Mouse (Mus musculus): ENCODE results near the gene A930018P22Rik. TPM values are rescaled to one million over a fixed set of nuclear protein-coding genes. Genes with fewer than 3 reads are reported as not detected.

Gene A930018P22Rik
- total and polyA plus RNA-seq, 3 experiments: not detected

DNA sequence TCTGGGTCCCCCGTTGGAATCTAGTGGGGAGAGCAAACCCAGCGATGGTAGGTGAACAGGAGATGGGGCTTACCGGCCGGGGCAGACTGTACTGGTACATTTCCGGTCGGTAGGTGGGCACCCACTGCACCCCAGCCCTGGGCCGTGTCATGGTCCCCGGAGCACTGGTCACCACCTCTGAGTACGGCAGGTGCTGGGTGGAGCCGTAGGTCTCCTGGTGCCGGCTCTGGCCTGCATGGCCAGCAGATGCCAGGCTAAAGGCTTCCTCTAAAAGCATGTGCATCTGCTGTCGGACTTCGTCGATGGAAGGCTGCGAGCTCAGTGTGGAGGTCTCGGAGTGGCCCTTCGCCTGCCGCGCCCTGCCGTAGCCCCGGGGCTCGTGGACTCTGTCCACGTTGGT lies 45.2 kb downstream of the A930018P22Rik start:
- Histone ChIP-seq H3K9me3 (replicated peaks) (no peaks in the 10 kb centered on the region), H3K27me3 (ENCODE audit: insufficient read depth, low read length) (peaks cover 41% of the 10 kb centered on the region), H3K4me3 (ENCODE audit: low read depth, low read length) (no peak overlapping the region), H3K36me3 (replicated peaks) (no peaks in the 10 kb centered on the region), H3K4me1 (ENCODE audit: insufficient read depth, low read depth, low read length) (peaks cover 7% of the 10 kb centered on the region)
- ATAC-seq (ENCODE audit: extremely low read depth, insufficient number of reproducible peaks, low FRiP score, poor library complexity, severe bottlenecking) (no peak), DNase-seq (ENCODE audit: low spot score) (no peak)
- TF ChIP-seq GATA1 (IDR thresholded peaks at IDR 0.05; ENCODE audit: borderline replicate concordance, low read length) (no peak), GATA2 (IDR thresholded peaks at IDR 0.05; ENCODE audit: borderline replicate concordance, low read depth, low read length) (no peak), POLR2AphosphoS5 (IDR thresholded peaks at IDR 0.05; ENCODE audit: insufficient replicate concordance, low read depth, low read length) (no peak), CTCF (IDR thresholded peaks at IDR 0.05; ENCODE audit: low read depth, low read length) (no peak), TAL1 (conservative IDR thresholded peaks at IDR 0.05; ENCODE audit: low read depth, low read length) (no peak)

DNA sequence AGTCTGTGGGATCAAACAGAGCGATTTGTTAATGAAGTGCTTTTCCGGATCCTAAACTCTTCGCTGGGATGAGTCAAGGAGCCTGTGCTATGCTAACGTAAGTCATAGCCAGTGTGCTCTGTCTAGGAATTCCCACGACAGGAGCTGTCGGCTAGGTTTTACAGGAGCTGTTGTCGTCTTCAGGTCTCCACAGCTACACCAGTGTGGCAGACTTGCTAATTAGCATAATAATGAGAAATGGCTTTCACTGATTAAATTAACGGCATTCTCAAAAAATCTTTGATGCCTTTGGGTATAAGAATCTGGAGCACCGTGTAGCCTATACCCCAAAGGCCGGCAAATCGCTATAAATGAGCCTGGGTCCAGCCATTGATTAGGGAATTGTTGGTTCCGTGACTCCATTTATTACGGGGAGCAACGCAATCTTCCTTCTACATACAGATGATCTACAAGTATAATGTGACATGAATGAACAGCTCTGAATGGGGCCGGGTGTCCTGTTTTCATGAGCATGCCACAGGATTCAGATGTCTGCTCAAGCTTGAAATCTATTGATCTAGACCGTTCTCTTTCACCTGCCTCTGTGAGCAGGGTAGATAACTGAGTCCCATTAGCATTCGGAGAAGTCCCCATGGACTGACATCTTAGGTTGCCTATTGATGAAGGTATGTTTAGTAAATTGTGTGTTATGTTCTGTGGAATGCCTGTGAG lies 45.8 kb downstream of the A930018P22Rik start:
- TF ChIP-seq POLR2AphosphoS5 (IDR thresholded peaks at IDR 0.05; ENCODE audit: insufficient replicate concordance, low read depth, low read length): no peak
- TF ChIP-seq GATA1 (IDR thresholded peaks at IDR 0.05; ENCODE audit: borderline replicate concordance, low read length): no peak
- no peak for TF ChIP-seq TAL1 (conservative IDR thresholded peaks at IDR 0.05; ENCODE audit: low read depth, low read length)
- no peak for TF ChIP-seq GATA2 (IDR thresholded peaks at IDR 0.05; ENCODE audit: borderline replicate concordance, low read depth, low read length)
- no peak for TF ChIP-seq CTCF (IDR thresholded peaks at IDR 0.05; ENCODE audit: low read depth, low read length)
- H3K4me3 ChIP-seq (ENCODE audit: low read depth, low read length): no peak overlapping the region
- peaks cover 10% of the 10 kb centered on the region for H3K4me1 ChIP-seq (ENCODE audit: insufficient read depth, low read depth, low read length)
- peaks cover 39% of the 10 kb centered on the region for H3K27me3 ChIP-seq (ENCODE audit: insufficient read depth, low read length)
- no peaks in the 10 kb centered on the region for H3K9me3 ChIP-seq (replicated peaks)
- ATAC-seq (ENCODE audit: extremely low read depth, insufficient number of reproducible peaks, low FRiP score, poor library complexity, severe bottlenecking) (no peak), DNase-seq (ENCODE audit: low spot score) (no peak)
- no peaks in the 10 kb centered on the region for H3K36me3 ChIP-seq (replicated peaks)

DNA sequence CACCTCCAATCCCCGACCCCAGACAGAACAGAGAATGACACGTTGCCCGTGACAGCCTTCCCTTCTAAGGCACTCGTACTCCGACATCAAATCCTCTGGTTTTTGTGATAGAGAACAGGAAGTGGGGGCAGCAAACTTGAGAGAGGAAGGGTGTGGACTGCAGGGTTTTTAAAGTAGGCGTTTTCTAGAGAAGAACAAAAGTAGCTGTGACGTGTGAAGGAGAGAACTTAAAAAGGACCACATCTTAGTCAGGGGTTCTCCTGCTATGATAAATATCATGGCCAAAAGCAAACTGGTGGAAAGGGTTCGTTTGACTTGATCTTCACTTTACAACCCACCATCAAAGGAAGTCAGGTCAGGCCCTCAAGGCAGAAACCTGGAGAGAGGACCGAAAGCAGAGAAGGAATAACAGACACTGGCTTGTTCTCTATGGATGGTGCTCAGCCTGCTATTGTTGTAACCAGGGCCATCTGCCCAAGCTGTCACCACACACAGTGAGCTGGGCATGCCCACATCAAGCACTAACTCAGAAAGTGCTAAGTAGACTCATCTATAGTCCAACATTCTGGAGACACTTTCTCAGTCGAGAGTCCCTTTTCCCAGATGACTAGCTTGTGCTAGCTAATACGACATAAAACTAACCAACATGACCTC lies 50.3 kb downstream of the A930018P22Rik start:
- peak; percentile 57; the same call in 1 of the 2 replicates for ATAC-seq (ENCODE audit: extremely low read depth, insufficient number of reproducible peaks, low FRiP score, poor library complexity, severe bottlenecking)
- no peak overlapping the region; the same call in 1 of the 2 replicates for H3K4me3 ChIP-seq (ENCODE audit: low read depth, low read length)

DNA sequence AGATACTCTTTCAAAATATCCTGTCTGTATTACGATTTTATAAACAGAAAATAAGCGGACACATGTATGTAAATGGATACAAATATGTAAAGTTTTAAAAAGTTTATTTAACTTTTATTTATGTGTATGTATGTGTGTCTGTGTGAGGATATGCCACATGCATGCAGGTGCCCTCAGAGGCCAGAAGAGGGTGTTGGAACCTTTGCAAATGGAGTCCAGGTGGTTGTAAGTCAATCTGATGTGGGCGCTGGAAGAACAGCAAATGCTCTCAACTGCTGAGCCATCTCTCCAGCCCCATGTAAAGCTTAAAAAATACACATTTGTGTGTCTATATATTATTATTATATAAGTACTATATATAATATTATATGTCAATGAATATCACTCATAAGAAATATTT lies 50.9 kb downstream of the A930018P22Rik start:
- TF ChIP-seq POLR2AphosphoS5 (IDR thresholded peaks at IDR 0.05; ENCODE audit: insufficient replicate concordance, low read depth, low read length) (no peak), GATA2 (IDR thresholded peaks at IDR 0.05; ENCODE audit: borderline replicate concordance, low read depth, low read length) (no peak), GATA1 (IDR thresholded peaks at IDR 0.05; ENCODE audit: borderline replicate concordance, low read length) (no peak), CTCF (IDR thresholded peaks at IDR 0.05; ENCODE audit: low read depth, low read length) (no peak), TAL1 (conservative IDR thresholded peaks at IDR 0.05; ENCODE audit: low read depth, low read length) (no peak)
- Histone ChIP-seq H3K4me3 (ENCODE audit: low read depth, low read length) (no peak overlapping the region), H3K4me1 (ENCODE audit: insufficient read depth, low read depth, low read length) (peaks cover 24% of the 10 kb centered on the region), H3K27me3 (ENCODE audit: insufficient read depth, low read length) (peaks cover 25% of the 10 kb centered on the region), H3K9me3 (replicated peaks) (no peaks in the 10 kb centered on the region), H3K36me3 (replicated peaks) (no peaks in the 10 kb centered on the region)
- DNase-seq (ENCODE audit: low spot score) (no peak), ATAC-seq (ENCODE audit: extremely low read depth, insufficient number of reproducible peaks, low FRiP score, poor library complexity, severe bottlenecking) (no peak)

More for the DNA sequence above, 50.3 kb downstream of the A930018P22Rik start:
- no peak for TF ChIP-seq TAL1 (conservative IDR thresholded peaks at IDR 0.05; ENCODE audit: low read depth, low read length)
- TF ChIP-seq GATA2 (IDR thresholded peaks at IDR 0.05; ENCODE audit: borderline replicate concordance, low read depth, low read length): no peak
- no peak for TF ChIP-seq CTCF (IDR thresholded peaks at IDR 0.05; ENCODE audit: low read depth, low read length)
- TF ChIP-seq GATA1 (IDR thresholded peaks at IDR 0.05; ENCODE audit: borderline replicate concordance, low read length): no peak
- TF ChIP-seq POLR2AphosphoS5 (IDR thresholded peaks at IDR 0.05; ENCODE audit: insufficient replicate concordance, low read depth, low read length): no peak
- Histone ChIP-seq H3K27me3 (ENCODE audit: insufficient read depth, low read length) (peaks cover 30% of the 10 kb centered on the region), H3K9me3 (replicated peaks) (no peaks in the 10 kb centered on the region), H3K36me3 (replicated peaks) (no peaks in the 10 kb centered on the region), H3K4me1 (ENCODE audit: insufficient read depth, low read depth, low read length) (peaks cover 18% of the 10 kb centered on the region)
- peak; percentile 23 for DNase-seq (ENCODE audit: low spot score)

Other genes with a start within 250 kb of the A930018P22Rik start
- gene Lmo2, start 164.8 kb upstream of the A930018P22Rik start, total RNA-seq (2014; fragmentation: Nextera tagmentation): 184 and 198 TPM in 2 replicates
- gene Lmo2, start 164.8 kb upstream of the A930018P22Rik start, total RNA-seq (2017): 119 and 124 TPM in 2 replicates
- gene Lmo2, start 164.8 kb upstream of the A930018P22Rik start, polyA plus RNA-seq (2012): 255 and 381 TPM in 2 replicates
- gene Fbxo3, start 95.0 kb upstream of the A930018P22Rik start, total RNA-seq (2014; fragmentation: Nextera tagmentation): 113 and 126 TPM in 2 replicates
- 76.4 and 79.5 TPM in 2 replicates for gene Fbxo3, start 95.0 kb upstream of the A930018P22Rik start, total RNA-seq (2017)
- gene Fbxo3, start 95.0 kb upstream of the A930018P22Rik start, polyA plus RNA-seq (2012): 9.4 and 12.6 TPM in 2 replicates
- gene 4931422A03Rik, start 94.4 kb upstream of the A930018P22Rik start, total RNA-seq (2014; fragmentation: Nextera tagmentation): not detected in 2 replicates
- 0.12 and 0.38 TPM in 2 replicates for gene 4931422A03Rik, start 94.4 kb upstream of the A930018P22Rik start, total RNA-seq (2017)
- not detected in 2 replicates for gene 4931422A03Rik, start 94.4 kb upstream of the A930018P22Rik start, polyA plus RNA-seq (2012)
- not detected in 2 replicates for gene Gm10912, start 56.9 kb upstream of the A930018P22Rik start, total RNA-seq (2014; fragmentation: Nextera tagmentation)
- gene Gm10912, start 56.9 kb upstream of the A930018P22Rik start, total RNA-seq (2017): 0.27 and 0.29 TPM in 2 replicates
- gene Gm10912, start 56.9 kb upstream of the A930018P22Rik start, polyA plus RNA-seq (2012): not detected in 2 replicates
- gene Gm10799, start 54.2 kb upstream of the A930018P22Rik start, total RNA-seq (2014; fragmentation: Nextera tagmentation): not detected in 2 replicates
- not detected in 2 replicates for gene Gm10799, start 54.2 kb upstream of the A930018P22Rik start, total RNA-seq (2017)
- gene Gm10799, start 54.2 kb upstream of the A930018P22Rik start, polyA plus RNA-seq (2012): not detected in 2 replicates
- not detected in 2 replicates for gene Cd59b, start 52.9 kb upstream of the A930018P22Rik start, total RNA-seq (2014; fragmentation: Nextera tagmentation)
- gene Cd59b, start 52.9 kb upstream of the A930018P22Rik start, total RNA-seq (2017): 0.87 TPM in 1 of 2 replicates, not detected in the other
- not detected in 2 replicates for gene Cd59b, start 52.9 kb upstream of the A930018P22Rik start, polyA plus RNA-seq (2012)
- 4.4 and 4.9 TPM in 2 replicates for gene Cd59a, start 27.0 kb upstream of the A930018P22Rik start, total RNA-seq (2014; fragmentation: Nextera tagmentation)
- gene Cd59a, start 27.0 kb upstream of the A930018P22Rik start, total RNA-seq (2017): 0.58 and 1.7 TPM in 2 replicates
- gene Cd59a, start 27.0 kb upstream of the A930018P22Rik start, polyA plus RNA-seq (2012): 0.07 and 0.10 TPM in 2 replicates

All from G1E (cell line).